Mouse (Mus musculus) stomach, embryonic 14.5 days (tissue): ENCODE data around the gene Pxylp1. TPM values are rescaled to one million over a fixed set of nuclear protein-coding genes. Genes with fewer than 3 reads are reported as not detected.

Experiments used
- ATAC-seq: fragments of 200-750 bp; cut with Nextera tagmentation; 2 replicates; pipeline ENCODE4 v1.8.0; 2017; ENCODE audit warnings: low read depth, moderate TSS enrichment; ENCODE audit not compliant: insufficient number of reproducible peaks, insufficient read depth, low FRiP score
- H3K27ac ChIP-seq: fragments of 300-500 bp; sonication (generic); 2 replicates; pipeline ENCODE4 v1.5.1; 2014; ENCODE audit warnings: mild to moderate bottlenecking, low read length, moderate library complexity, mixed read lengths
- H3K27me3 ChIP-seq: fragments of 300-500 bp; sonication (generic); 2 replicates; pipeline ENCODE4 v1.6.1; 2014; ENCODE audit warnings: low read length, control low read depth, mixed read lengths; ENCODE audit not compliant: control insufficient read depth, insufficient read depth
- H3K36me3 ChIP-seq: fragments of 300-500 bp; sonication (generic); 2 replicates; pipeline ENCODE4 v1.6.1; 2014; ENCODE audit warnings: mild to moderate bottlenecking, control low read depth, low read length, moderate library complexity, mixed read lengths; ENCODE audit not compliant: control insufficient read depth, insufficient read depth
- H3K4me1 ChIP-seq: fragments of 300-500 bp; sonication (generic); 2 replicates; pipeline ENCODE4 v1.6.1; 2014; ENCODE audit warnings: low read length, control low read depth, mixed read lengths; ENCODE audit not compliant: control insufficient read depth, insufficient read depth
- H3K4me2 ChIP-seq: fragments of 300-500 bp; sonication (generic); replicated peaks from 2 replicates; pipeline ENCODE4 v1.6.1; 2014; ENCODE audit warnings: low read depth, low read length, control low read depth
- H3K4me3 ChIP-seq: fragments of 300-500 bp; sonication (generic); 2 replicates; pipeline ENCODE4 v1.5.1; 2014; ENCODE audit warnings: low read depth, low read length, control low read depth
- H3K9ac ChIP-seq: fragments of 300-500 bp; sonication (generic); replicated peaks from 2 replicates; pipeline ENCODE4 v1.6.1; 2014; ENCODE audit warnings: low read depth, mild to moderate bottlenecking, control low read depth, low read length, moderate library complexity, mixed read lengths
- H3K9me3 ChIP-seq: fragments of 300-500 bp; sonication (generic); 2 replicates; pipeline ENCODE4 v1.6.1; 2016; ENCODE audit warnings: low read depth, low read length, control low read depth; ENCODE audit not compliant: control insufficient read depth
- WGBS: fragments of 180-500 bp; shearing (Covaris S2); extraction: QIAGEN DNeasy Blood & Tissue Kit; methylation state at CpG from one replicate; pipeline ENCODE4 v1.1.7; 2014; 5-methylcytosine and 5-hydroxymethylcytosine counted together
- polyA plus RNA-seq: library from polyadenylated mRNA; unstranded; fragments of >200 nt; fragmentation: Nextera tagmentation; extraction: Ambion mirVana; gene quantifications from 2 replicates; pipeline ENCODE4 v1.2.1, GENCODE M21; 2014

Pxylp1 gene
- polyA plus RNA-seq, 1 experiment from 2014 or later, result 37.7 TPM

GRCm38 (mm10) chr9:96818822-96819481 lies 73.5 kb downstream of the Pxylp1 start:
- Histone ChIP-seq H3K4me1 (no peaks in the 10 kb centered on the region), H3K27me3 (no peaks in the 10 kb centered on the region), H3K4me3 (no peak overlapping the region), H3K4me2 (no peak overlapping the region), H3K27ac (no peak overlapping the region), H3K9ac (no peak overlapping the region), H3K9me3 (no peaks in the 10 kb centered on the region), H3K36me3 (no peaks in the 10 kb centered on the region)
- WGBS, result 61% methylated on average over 11 of the region's 11 CpGs
- ATAC-seq, result peak; percentile 6; the same call in 1 of the 2 replicates

- H3K4me2 ChIP-seq, result no peak overlapping the region
- peak; percentile 58; the same call in 1 of the 2 replicates for ATAC-seq
- H3K9me3 ChIP-seq, result no peaks in the 10 kb centered on the region
- no peak overlapping the region for H3K4me3 ChIP-seq
- no peaks in the 10 kb centered on the region for H3K36me3 ChIP-seq
- no peaks in the 10 kb centered on the region for H3K27me3 ChIP-seq
- H3K4me1 ChIP-seq, result no peaks in the 10 kb centered on the region
- H3K9ac ChIP-seq, result no peak overlapping the region
- H3K27ac ChIP-seq, result no peak overlapping the region
- WGBS, result 33% methylated on average over 7 of the region's 7 CpGs
Measured at GRCm38 (mm10) chr9:96818128-96818821, 74.2 kb downstream of the Pxylp1 start.

GRCm38 (mm10) chr9:96811996-96812395 lies 80.5 kb downstream of the Pxylp1 start:
- H3K4me3 ChIP-seq, result no peak overlapping the region
- no peaks in the 10 kb centered on the region for H3K36me3 ChIP-seq
- no peak overlapping the region for H3K27ac ChIP-seq
- no peak overlapping the region for H3K9ac ChIP-seq
- H3K9me3 ChIP-seq, result no peaks in the 10 kb centered on the region
- ATAC-seq, result no peak
- 58% methylated on average over 4 of the region's 4 CpGs for WGBS
- H3K4me1 ChIP-seq, result no peaks in the 10 kb centered on the region
- H3K27me3 ChIP-seq, result no peaks in the 10 kb centered on the region
- no peak overlapping the region for H3K4me2 ChIP-seq

- Histone ChIP-seq H3K36me3 (no peaks in the 10 kb centered on the region), H3K4me3 (no peak overlapping the region), H3K27ac (no peak overlapping the region), H3K9me3 (no peaks in the 10 kb centered on the region), H3K4me1 (no peaks in the 10 kb centered on the region), H3K4me2 (no peak overlapping the region), H3K9ac (no peak overlapping the region), H3K27me3 (no peaks in the 10 kb centered on the region)
- WGBS, result 27% methylated on average over 5 of the region's 5 CpGs
- peak; percentile 53; the same call in 1 of the 2 replicates for ATAC-seq
Measured at GRCm38 (mm10) chr9:96800131-96800825, 92.2 kb downstream of the Pxylp1 start.

GRCm38 (mm10) chr9:96797311-96797710 lies 95.2 kb downstream of the Pxylp1 start:
- Histone ChIP-seq H3K4me2 (no peak overlapping the region), H3K27me3 (no peaks in the 10 kb centered on the region), H3K9ac (no peak overlapping the region), H3K4me3 (no peak overlapping the region), H3K4me1 (no peaks in the 10 kb centered on the region), H3K9me3 (no peaks in the 10 kb centered on the region), H3K27ac (no peak overlapping the region), H3K36me3 (no peaks in the 10 kb centered on the region)
- WGBS, result 85% methylated on average over 3 of the region's 3 CpGs
- no peak for ATAC-seq

GRCm38 (mm10) chr9:96795399-96795928 lies 97.0 kb downstream of the Pxylp1 start:
- Histone ChIP-seq H3K4me1 (no peaks in the 10 kb centered on the region), H3K4me3 (peak overlapping the region; percentile 29), H3K27me3 (no peaks in the 10 kb centered on the region), H3K36me3 (no peaks in the 10 kb centered on the region), H3K27ac (no peak overlapping the region), H3K4me2 (peak overlapping the region; percentile 42), H3K9me3 (no peaks in the 10 kb centered on the region), H3K9ac (no peak overlapping the region)
- ATAC-seq, result peak; percentile 68; the same call in 1 of the 2 replicates
- 8% methylated on average over 10 of the region's 10 CpGs for WGBS

GRCm38 (mm10) chr9:96794601-96795000 lies 97.9 kb downstream of the Pxylp1 start:
- 85% methylated on average over 2 of the region's 2 CpGs for WGBS
- Histone ChIP-seq H3K4me1 (no peaks in the 10 kb centered on the region), H3K9me3 (no peaks in the 10 kb centered on the region)

GRCm38 (mm10) chr9:96792543-96792942 lies 99.9 kb downstream of the Pxylp1 start:
- Histone ChIP-seq H3K27me3 (no peaks in the 10 kb centered on the region), H3K4me3 (no peak overlapping the region), H3K9me3 (no peaks in the 10 kb centered on the region), H3K4me2 (no peak overlapping the region), H3K36me3 (no peaks in the 10 kb centered on the region), H3K9ac (no peak overlapping the region), H3K4me1 (no peaks in the 10 kb centered on the region), H3K27ac (no peak overlapping the region)
- ATAC-seq, result no peak
- WGBS, result 55% methylated on average over 2 of the region's 2 CpGs

More at GRCm38 (mm10) chr9:96794601-96795000, 97.9 kb downstream of the Pxylp1 start:
- Histone ChIP-seq H3K36me3 (no peaks in the 10 kb centered on the region), H3K27ac (no peak overlapping the region), H3K9ac (no peak overlapping the region), H3K4me3 (no peak overlapping the region), H3K4me2 (no peak overlapping the region), H3K27me3 (no peaks in the 10 kb centered on the region)
- no peak for ATAC-seq
